Comparison of ENCODE assay signal across 14 mouse cellular contexts in genomic region chr16:25010980-25011877, GRCm38 (mm10).
DNase-seq lines count a peak whose midpoint lies in the region; ATAC-seq and TF ChIP-seq lines count a peak whose summit lies in the region.
"Had no signal": no experiment of that assay in that cellular context is flagged by ENCODE, and none has a peak within 500 bp of the region (broad histone marks: within the 10 kb centered on the region; RNA-seq: fewer than 3 reads in every experiment).

No protein-coding gene starts in this region.

- no peaks in the 10 kb centered on the region for H3K27me3 ChIP-seq in embryonic facial prominence, embryonic 14.5 days (replicated peaks; ENCODE audit: control insufficient read depth, insufficient read depth, low read length)
- H3K27me3 ChIP-seq in embryonic facial prominence, embryonic 10.5 days (replicated peaks; ENCODE audit: low read depth, poor library complexity, severe bottlenecking), result no peaks in the 10 kb centered on the region
- no peaks in the 10 kb centered on the region for H3K27me3 ChIP-seq in lung, embryonic 15.5 days
- H3K27me3 ChIP-seq in heart, embryonic 16.5 days (ENCODE audit: control insufficient read depth, insufficient read depth, low read length), result no peaks in the 10 kb centered on the region
- no peaks in the 10 kb centered on the region for H3K27me3 ChIP-seq in hindbrain, embryonic 11.5 days (ENCODE audit: control insufficient read depth, insufficient read depth, low read length)
- H3K27me3 ChIP-seq: embryonic facial prominence, embryonic 13.5 days; liver, embryonic 12.5 days had no signal

- H3K27ac ChIP-seq in embryonic facial prominence, embryonic 14.5 days (replicated peaks; ENCODE audit: low read depth, low read length), result no peak overlapping the region
- H3K27ac ChIP-seq in embryonic facial prominence, embryonic 10.5 days (replicated peaks), result no peak overlapping the region
- peak overlapping the region; percentile 64; the same call in 1 of the 2 replicates for H3K27ac ChIP-seq in lung, embryonic 15.5 days
- H3K27ac ChIP-seq in heart, embryonic 16.5 days (ENCODE audit: low read length), result peak overlapping the region; percentile 73
- H3K27ac ChIP-seq in hindbrain, embryonic 11.5 days (ENCODE audit: low read depth, low read length), result no peak overlapping the region
- H3K27ac ChIP-seq: embryonic facial prominence, embryonic 13.5 days; liver, embryonic 12.5 days had no signal

- H3K4me1 ChIP-seq in embryonic facial prominence, embryonic 14.5 days (ENCODE audit: control insufficient read depth, insufficient read depth, low read length), result no peaks in the 10 kb centered on the region
- H3K4me1 ChIP-seq in embryonic facial prominence, embryonic 10.5 days, result peaks cover 6% of the 10 kb centered on the region; the same call in 1 of the 2 replicates
- peaks cover 8% of the 10 kb centered on the region for H3K4me1 ChIP-seq in lung, embryonic 15.5 days
- H3K4me1 ChIP-seq in lung, adult 2 months (ENCODE audit: control insufficient read depth, insufficient read depth, low read length), result peaks cover 4% of the 10 kb centered on the region
- peaks cover 11% of the 10 kb centered on the region for H3K4me1 ChIP-seq in heart, embryonic 16.5 days (ENCODE audit: control insufficient read depth, insufficient read depth, low read length)
- no peaks in the 10 kb centered on the region for H3K4me1 ChIP-seq in hindbrain, embryonic 11.5 days (replicated peaks; ENCODE audit: control insufficient read depth, insufficient read depth, low read length)
- H3K4me1 ChIP-seq: embryonic facial prominence, embryonic 13.5 days; liver, embryonic 12.5 days had no signal

- no peak for TF ChIP-seq CTCF in lung, adult 2 months (IDR thresholded peaks at IDR 0.05; ENCODE audit: insufficient read depth, low read length)

- no peak overlapping the region for H3K4me2 ChIP-seq in embryonic facial prominence, embryonic 14.5 days (ENCODE audit: low read depth, low read length)
- no peak overlapping the region for H3K4me2 ChIP-seq in lung, embryonic 15.5 days
- peak overlapping the region; percentile 29; the same call in 1 of the 2 replicates for H3K4me2 ChIP-seq in heart, embryonic 16.5 days (ENCODE audit: low read depth, low read length)
- no peak overlapping the region for H3K4me2 ChIP-seq in hindbrain, embryonic 11.5 days (replicated peaks; ENCODE audit: low read depth, low read length)
- H3K4me2 ChIP-seq: embryonic facial prominence, embryonic 13.5 days; liver, embryonic 12.5 days had no signal

- no peaks in the 10 kb centered on the region for H3K36me3 ChIP-seq in embryonic facial prominence, embryonic 14.5 days (ENCODE audit: control insufficient read depth, insufficient read depth, low read length)
- H3K36me3 ChIP-seq in embryonic facial prominence, embryonic 10.5 days (replicated peaks), result no peaks in the 10 kb centered on the region
- no peaks in the 10 kb centered on the region for H3K36me3 ChIP-seq in lung, embryonic 15.5 days
- no peaks in the 10 kb centered on the region for H3K36me3 ChIP-seq in heart, embryonic 16.5 days (ENCODE audit: control insufficient read depth, insufficient read depth)
- no peaks in the 10 kb centered on the region for H3K36me3 ChIP-seq in hindbrain, embryonic 11.5 days (ENCODE audit: control insufficient read depth, insufficient read depth, low read length)
- H3K36me3 ChIP-seq: embryonic facial prominence, embryonic 13.5 days; liver, embryonic 12.5 days had no signal

- no peak overlapping the region for H3K9ac ChIP-seq in embryonic facial prominence, embryonic 14.5 days (ENCODE audit: low read depth, low read length)
- H3K9ac ChIP-seq in lung, embryonic 15.5 days, result no peak overlapping the region
- H3K9ac ChIP-seq in heart, embryonic 16.5 days (ENCODE audit: low read length), result no peak overlapping the region
- H3K9ac ChIP-seq in hindbrain, embryonic 11.5 days (ENCODE audit: low read depth, low read length), result no peak overlapping the region
- H3K9ac ChIP-seq: embryonic facial prominence, embryonic 13.5 days; liver, embryonic 12.5 days had no signal

- ATAC-seq in embryonic facial prominence, embryonic 14.5 days (ENCODE audit: low read depth), result peak; percentile 87; the same call in 1 of the 2 replicates
- ATAC-seq in lung, embryonic 15.5 days (ENCODE audit: borderline replicate concordance, extremely low read depth, low FRiP score, low TSS enrichment), result peak; percentile 49; the same call in 1 of the 2 replicates
- peak; percentile 68 for ATAC-seq in heart, embryonic 16.5 days (replicated peaks; ENCODE audit: extremely low read depth, insufficient read depth, low FRiP score)
- no peak for ATAC-seq in erythroid progenitor cell, adult 5-6 weeks (replicated peaks; ENCODE audit: low FRiP score, poor library complexity, severe bottlenecking)
- ATAC-seq in hindbrain, embryonic 11.5 days (ENCODE audit: low FRiP score), result no peak
- ATAC-seq: liver, embryonic 12.5 days had no signal

- H3K9me3 ChIP-seq in embryonic facial prominence, embryonic 14.5 days (ENCODE audit: control insufficient read depth, low read length), result no peaks in the 10 kb centered on the region
- no peaks in the 10 kb centered on the region for H3K9me3 ChIP-seq in embryonic facial prominence, embryonic 10.5 days
- H3K9me3 ChIP-seq in lung, embryonic 15.5 days, result no peaks in the 10 kb centered on the region
- H3K9me3 ChIP-seq in heart, embryonic 16.5 days (replicated peaks; ENCODE audit: control insufficient read depth, low read length), result no peaks in the 10 kb centered on the region
- no peaks in the 10 kb centered on the region for H3K9me3 ChIP-seq in hindbrain, embryonic 11.5 days (ENCODE audit: control insufficient read depth, low read length)
- H3K9me3 ChIP-seq: embryonic facial prominence, embryonic 13.5 days; liver, embryonic 12.5 days had no signal

- WGBS in embryonic facial prominence, embryonic 14.5 days, result 55% methylated on average over 5 of the region's 5 CpGs
- 77% methylated on average over 5 of the region's 5 CpGs for WGBS in embryonic facial prominence, embryonic 10.5 days
- WGBS in lung, embryonic 15.5 days, result 23% methylated on average over 5 of the region's 5 CpGs
- WGBS in lung, adult 2 months, result 18% methylated on average over 5 of the region's 5 CpGs
- 29% methylated on average over 5 of the region's 5 CpGs for WGBS in heart, embryonic 16.5 days
- 78% methylated on average over 5 of the region's 5 CpGs for WGBS in hindbrain, embryonic 11.5 days

- TF ChIP-seq POLR2A in lung, adult 2 months (IDR thresholded peaks at IDR 0.05; ENCODE audit: borderline replicate concordance, extremely low read depth, low read depth, low read length), result no peak

- DNase-seq in embryonic facial prominence, embryonic 14.5 days (ENCODE audit: low spot score), result peak; percentile 22
- DNase-seq in embryonic facial prominence, embryonic 10.5 days (ENCODE audit: low spot score), result no peak
- no peak for DNase-seq in lung, adult 2 months
- DNase-seq in adrenal gland, postnatal 25 days, result no peak
- DNase-seq in hindbrain, embryonic 11.5 days (ENCODE audit: low spot score), result no peak
- DNase-seq: adrenal gland, adult 8-10 months; cerebellum, adult 9-10 months; midbrain, embryonic 14.5 days; right cerebral cortex, postnatal 4 days had no signal

- H3K4me3 ChIP-seq in embryonic facial prominence, embryonic 14.5 days (ENCODE audit: low read depth, low read length), result no peak overlapping the region
- no peak overlapping the region for H3K4me3 ChIP-seq in embryonic facial prominence, embryonic 10.5 days
- H3K4me3 ChIP-seq in lung, embryonic 15.5 days, result no peak overlapping the region
- H3K4me3 ChIP-seq in lung, adult 2 months (replicated peaks; ENCODE audit: extremely low read depth, low read depth, low read length), result no peak overlapping the region
- H3K4me3 ChIP-seq in heart, embryonic 16.5 days (ENCODE audit: low read length), result no peak overlapping the region
- H3K4me3 ChIP-seq in hindbrain, embryonic 11.5 days (ENCODE audit: low read depth, low read length), result no peak overlapping the region
- H3K4me3 ChIP-seq: embryonic facial prominence, embryonic 13.5 days; liver, embryonic 12.5 days had no signal

Comparison
In these comparisons a context has a peak if more than half of its experiments do, and no peak if none do; other contexts are left out.
1. ATAC-seq: peak in embryonic facial prominence, embryonic 14.5 days (single experiment), lung, embryonic 15.5 days (single experiment) and heart, embryonic 16.5 days (single experiment); none in erythroid progenitor cell, adult 5-6 weeks (single experiment) and hindbrain, embryonic 11.5 days (single experiment).
2. H3K27ac ChIP-seq: peak in lung, embryonic 15.5 days (single experiment) and heart, embryonic 16.5 days (single experiment); none in embryonic facial prominence, embryonic 14.5 days (single experiment), embryonic facial prominence, embryonic 10.5 days (single experiment) and hindbrain, embryonic 11.5 days (single experiment).